Mouse (Mus musculus): ENCODE measurements around the gene Pus10.
"Not testable (repeated sequence)": the region's sequence is repeated elsewhere in the genome, so short reads cannot be mapped to it uniquely, and the experiment has no call there.

Pus10 gene

DNA sequence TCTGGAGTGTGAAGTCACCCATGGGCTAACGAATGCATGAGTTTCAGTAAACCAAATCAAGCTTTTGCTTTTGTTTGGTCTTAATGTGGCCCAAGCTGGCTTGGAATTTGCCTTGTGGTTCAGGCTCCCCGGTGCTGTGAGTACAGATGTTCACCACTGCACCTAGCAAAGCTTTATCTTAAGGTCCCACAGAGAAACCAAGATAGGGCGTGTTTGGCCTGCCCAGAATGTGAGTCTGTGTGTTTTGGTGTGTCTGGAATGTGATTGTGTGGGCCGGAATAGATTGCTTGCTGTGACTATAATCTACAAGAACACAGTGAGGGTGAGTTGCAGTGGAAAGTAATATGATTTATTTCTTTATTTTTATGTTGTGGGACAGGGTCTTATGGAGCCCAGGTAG is 64.6 kb downstream of the Pus10 start:
- ChIA-PET POLR2A (interaction anchor here in 1 of 4 experiments (0.7 to 2.2 kb wide), 3 partner anchors 9 to 64 kb away, joined by 3 to 5 read pairs (median 4); partner anchors contain the start of genes Pex13 and Pus10), CTCF (interaction anchor here in 1 of 4 experiments (1.1 kb wide), 1 partner anchor 93 kb away, joined by 4 read pairs; no protein-coding TSS in a partner anchor)

- ChIA-PET POLR2A (interaction anchor here in 2 of 4 experiments (0.5 to 2.0 kb wide), 6 partner anchors 8 to 339 kb away, joined by 3 to 7 read pairs (median 4); partner anchors contain the start of genes Pex13 (in 1 of the 2), Pus10 (in 1 of the 2) and Rel (in 1 of the 2)), CTCF (no interaction called here)
Observed at GRCm38 (mm10) chr11:23732840-23733239, 67.4 kb downstream of the Pus10 start.

DNA sequence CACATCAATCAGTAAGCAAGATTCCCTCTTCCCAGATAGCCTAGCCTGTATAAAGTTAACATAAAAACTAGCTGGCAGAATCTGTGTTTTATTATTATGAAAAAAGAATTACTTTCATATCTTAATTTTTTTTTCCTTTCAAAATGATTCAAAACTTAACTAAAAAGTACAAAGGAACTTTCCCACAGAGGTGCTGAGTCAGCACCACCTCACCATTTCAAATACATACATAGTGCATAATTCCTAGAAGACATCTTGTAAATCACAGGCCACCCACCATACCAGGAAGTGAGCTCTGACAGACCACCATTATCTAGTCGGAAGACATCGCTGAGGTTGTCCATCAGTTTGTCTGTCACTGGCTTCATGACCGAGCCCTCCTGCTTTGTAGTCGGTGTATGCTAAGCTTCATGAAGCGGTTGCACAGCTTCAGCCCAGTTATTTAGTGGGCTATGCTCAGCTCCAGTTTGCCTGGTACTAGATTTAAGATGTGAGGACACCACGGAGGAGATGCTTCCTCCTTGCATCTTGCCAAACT is 69.3 kb downstream of the Pus10 start:
- POLR2A ChIA-PET: no interaction called here
- CTCF ChIA-PET: no interaction called here

- ChIA-PET POLR2A (interaction anchor here in 1 of 4 experiments (0.9 kb wide), 1 partner anchor 13 kb away, joined by 4 read pairs; no protein-coding TSS in a partner anchor), CTCF (interaction anchor here in 1 of 4 experiments (0.7 kb wide), 1 partner anchor 20 kb away, joined by 3 read pairs; no protein-coding TSS in a partner anchor)
Observed at GRCm38 (mm10) chr11:23735820-23736470, 70.5 kb downstream of the Pus10 start.

DNA sequence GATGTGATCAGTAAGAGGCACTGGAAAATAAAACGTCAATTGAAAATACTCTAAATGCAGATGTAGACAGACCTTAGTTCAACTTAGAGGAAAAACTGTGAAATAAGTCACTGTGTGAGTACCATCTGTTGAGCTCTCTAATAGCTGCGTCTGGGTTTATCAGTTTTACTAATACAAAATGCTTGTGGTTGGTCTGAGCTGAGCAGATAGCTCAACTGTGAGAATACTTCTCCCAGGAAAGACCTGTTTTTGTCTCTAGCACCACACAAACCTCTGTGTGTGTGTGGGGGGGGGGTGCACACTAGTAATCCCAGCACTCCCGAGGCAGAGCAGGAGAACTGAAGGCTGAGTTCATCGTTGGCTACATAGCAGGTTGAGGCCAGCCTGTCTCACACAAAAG is 75.4 kb downstream of the Pus10 start:
- ChIA-PET POLR2A (interaction anchor here in 2 of 4 experiments (0.7 kb wide), 2 partner anchors 8 to 30 kb away, joined by 3 read pairs; no protein-coding TSS in a partner anchor), CTCF (interaction anchor here in 1 of 4 experiments (0.5 kb wide), 1 partner anchor 18 kb away, joined by 3 read pairs; no protein-coding TSS in a partner anchor)

DNA sequence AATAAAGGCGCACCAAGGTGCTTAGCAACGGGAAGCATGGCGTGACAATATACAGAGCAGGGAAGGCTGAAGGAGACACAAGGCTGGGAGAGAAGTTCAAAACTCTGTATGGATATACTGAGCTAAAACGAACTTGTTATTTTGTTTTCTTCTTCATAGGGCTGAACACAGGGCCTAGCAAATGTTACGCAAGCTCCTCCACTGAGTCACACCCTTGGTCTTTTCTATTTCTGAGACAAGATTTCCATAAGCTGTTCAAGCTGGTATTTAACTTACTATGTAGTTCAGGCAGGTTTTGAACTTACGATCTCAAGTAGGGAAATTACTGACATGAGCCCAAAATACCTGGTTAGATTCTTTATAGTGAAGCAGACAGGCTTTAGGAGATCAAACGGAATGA is 75.9 kb downstream of the Pus10 start:
- CTCF ChIA-PET: no interaction called here
- POLR2A ChIA-PET: no interaction called here

DNA sequence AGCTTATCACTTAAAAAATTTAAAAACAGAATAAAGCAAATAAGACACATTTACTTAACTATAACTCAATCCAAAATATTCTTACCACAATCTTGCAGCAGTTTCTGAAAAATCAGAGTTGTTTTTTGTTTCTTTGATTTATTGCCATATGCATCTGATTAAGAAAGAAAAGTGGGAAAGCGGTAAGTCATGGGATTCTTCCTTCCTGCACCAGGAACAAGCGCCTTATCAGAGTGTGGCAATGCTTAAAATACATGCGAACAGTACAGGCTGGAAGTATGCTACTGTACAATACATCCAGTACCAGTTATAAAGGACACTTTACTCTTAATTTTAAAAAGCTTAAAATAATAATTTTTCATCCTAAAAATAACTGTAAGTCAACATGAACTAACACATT is 78.9 kb downstream of the Pus10 start:
- POLR2A ChIA-PET: no interaction called here
- CTCF ChIA-PET: no interaction called here

GRCm38 (mm10) chr11:23746102-23746501 is 80.6 kb downstream of the Pus10 start:
- CTCF ChIA-PET: no interaction called here

GRCm38 (mm10) chr11:23753136-23753710 is 87.7 kb downstream of the Pus10 start:
- ChIA-PET CTCF (no interaction called here), POLR2A (interaction anchor here in 2 of 4 experiments (0.9 to 1.6 kb wide), 2 partner anchors 17 to 31 kb away, joined by 3 to 4 read pairs; no protein-coding TSS in a partner anchor)

More at GRCm38 (mm10) chr11:23746102-23746501, 80.6 kb downstream of the Pus10 start:
- POLR2A ChIA-PET: no interaction called here

DNA sequence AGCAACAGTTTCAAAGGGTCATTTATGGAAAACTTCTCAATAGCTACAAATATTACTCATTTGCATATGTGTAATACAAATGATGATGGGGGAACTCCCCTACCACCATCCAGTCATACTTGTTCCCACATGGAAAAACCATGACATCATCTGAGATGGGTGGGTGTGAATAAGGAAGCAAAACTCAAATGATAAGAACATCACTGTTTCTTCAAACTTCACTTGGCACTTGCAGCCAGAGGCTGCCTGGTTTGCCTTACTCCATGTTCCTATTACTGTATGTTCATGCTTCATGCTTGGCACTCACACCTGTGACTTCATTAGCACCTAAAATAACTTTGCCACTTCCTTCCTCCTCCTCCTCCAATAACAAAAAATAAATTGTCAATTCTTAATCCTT is 88.9 kb downstream of the Pus10 start:
- ChIA-PET CTCF (interaction anchor here in 1 of 4 experiments (0.5 kb wide), 1 partner anchor 180 kb away, joined by 3 read pairs; no protein-coding TSS in a partner anchor), POLR2A (interaction anchor here in 1 of 4 experiments (1.1 kb wide), 1 partner anchor 17 kb away, joined by 4 read pairs; no protein-coding TSS in a partner anchor)

DNA sequence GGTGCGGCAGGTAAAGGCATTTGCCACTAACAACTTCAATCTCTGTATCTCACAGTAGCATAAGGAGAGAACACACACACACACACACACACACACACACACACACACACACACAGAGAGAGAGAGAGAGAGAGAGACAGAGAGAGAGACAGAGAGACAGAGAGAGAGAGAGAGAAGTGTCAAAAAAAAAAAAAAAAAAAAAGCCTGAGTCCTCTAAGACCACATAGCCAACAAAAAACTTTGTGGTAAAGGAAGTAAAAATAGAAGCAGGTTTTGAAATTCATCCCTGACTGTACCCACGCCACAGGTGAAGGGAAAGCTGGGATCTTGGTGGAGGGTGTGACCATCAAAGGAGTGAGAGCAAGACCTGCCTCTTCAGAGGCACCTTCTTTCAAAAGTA is 92.7 kb downstream of the Pus10 start:
- CTCF ChIA-PET: interaction anchor here in 1 of 4 experiments (0.7 kb wide), 1 partner anchor 98 kb away, joined by 3 read pairs; no protein-coding TSS in a partner anchor
- POLR2A ChIA-PET: no interaction called here

DNA sequence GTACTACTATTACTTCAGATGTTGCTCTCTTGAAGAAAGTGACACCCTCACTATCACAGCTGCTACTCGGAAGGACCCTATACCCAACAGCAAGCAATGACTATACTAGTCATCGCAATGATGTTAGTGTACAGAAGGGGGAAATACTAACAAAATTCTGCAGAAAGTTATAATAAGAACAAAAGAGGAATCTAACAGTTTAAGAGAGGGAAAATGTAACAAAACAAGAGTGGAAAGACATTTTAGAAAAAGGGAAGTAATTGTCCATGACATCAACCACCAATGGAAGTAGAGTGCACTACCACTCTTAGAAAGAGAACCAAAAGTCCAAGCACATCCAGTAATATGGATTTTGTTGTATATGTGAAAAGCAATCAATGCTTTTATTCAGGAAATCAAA is 97.2 kb downstream of the Pus10 start:
- ChIA-PET CTCF (no interaction called here), POLR2A (no interaction called here)

DNA sequence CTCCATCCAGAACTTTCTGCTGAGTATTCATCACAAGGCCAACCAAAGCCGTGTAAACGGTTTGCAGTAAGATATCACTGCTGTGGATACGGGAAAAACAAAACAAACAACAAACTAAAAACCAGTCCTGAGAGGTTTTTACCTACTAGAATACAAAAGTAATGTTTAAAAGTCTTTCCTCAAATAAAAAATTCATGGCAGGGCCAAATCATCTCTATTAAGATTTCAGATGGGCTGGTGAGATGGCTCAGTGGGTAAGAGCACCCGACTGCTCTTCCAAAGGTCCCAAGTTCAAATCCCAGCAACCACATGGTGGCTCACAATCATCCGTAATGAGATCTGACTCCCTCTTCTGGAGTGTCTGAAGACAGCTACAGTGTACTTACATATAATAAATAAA is 101.9 kb downstream of the Pus10 start:
- CTCF ChIA-PET: not testable (repeated sequence)
- POLR2A ChIA-PET: interaction anchor here in 1 of 4 experiments (0.8 kb wide), 1 partner anchor 10 kb away, joined by 3 read pairs; no protein-coding TSS in a partner anchor

- CTCF ChIA-PET: no interaction called here
- POLR2A ChIA-PET: interaction anchor here in 1 of 4 experiments (0.8 kb wide), 1 partner anchor 9 kb away, joined by 3 read pairs; no protein-coding TSS in a partner anchor
Observed at GRCm38 (mm10) chr11:23767928-23768327, 102.5 kb downstream of the Pus10 start.

DNA sequence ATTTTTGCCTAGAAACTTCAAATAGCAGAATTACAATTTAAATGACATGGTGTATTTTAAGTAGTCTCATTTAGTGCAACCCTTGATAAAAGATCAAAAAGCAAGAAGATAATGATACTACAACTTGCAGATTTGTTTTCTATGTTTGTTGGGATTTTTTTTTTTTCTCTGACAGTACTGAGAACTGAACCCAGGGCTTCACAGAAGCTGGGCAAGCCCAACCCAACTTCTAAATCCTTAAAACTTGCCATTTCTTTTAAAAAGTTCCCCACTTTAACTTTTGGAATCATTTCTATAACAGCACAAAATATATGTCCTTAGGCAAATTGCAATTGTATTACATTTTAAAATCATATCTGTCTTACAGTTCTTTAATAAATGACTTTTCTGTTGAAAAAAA is 103.6 kb downstream of the Pus10 start:
- POLR2A ChIA-PET: interaction anchor here in 2 of 4 experiments (1.3 to 2.8 kb wide), 4 partner anchors 16 to 272 kb away, joined by 3 to 9 read pairs (median 6); partner anchors contain the start of gene Ahsa2 (in 1 of the 2)
- CTCF ChIA-PET: no interaction called here

DNA sequence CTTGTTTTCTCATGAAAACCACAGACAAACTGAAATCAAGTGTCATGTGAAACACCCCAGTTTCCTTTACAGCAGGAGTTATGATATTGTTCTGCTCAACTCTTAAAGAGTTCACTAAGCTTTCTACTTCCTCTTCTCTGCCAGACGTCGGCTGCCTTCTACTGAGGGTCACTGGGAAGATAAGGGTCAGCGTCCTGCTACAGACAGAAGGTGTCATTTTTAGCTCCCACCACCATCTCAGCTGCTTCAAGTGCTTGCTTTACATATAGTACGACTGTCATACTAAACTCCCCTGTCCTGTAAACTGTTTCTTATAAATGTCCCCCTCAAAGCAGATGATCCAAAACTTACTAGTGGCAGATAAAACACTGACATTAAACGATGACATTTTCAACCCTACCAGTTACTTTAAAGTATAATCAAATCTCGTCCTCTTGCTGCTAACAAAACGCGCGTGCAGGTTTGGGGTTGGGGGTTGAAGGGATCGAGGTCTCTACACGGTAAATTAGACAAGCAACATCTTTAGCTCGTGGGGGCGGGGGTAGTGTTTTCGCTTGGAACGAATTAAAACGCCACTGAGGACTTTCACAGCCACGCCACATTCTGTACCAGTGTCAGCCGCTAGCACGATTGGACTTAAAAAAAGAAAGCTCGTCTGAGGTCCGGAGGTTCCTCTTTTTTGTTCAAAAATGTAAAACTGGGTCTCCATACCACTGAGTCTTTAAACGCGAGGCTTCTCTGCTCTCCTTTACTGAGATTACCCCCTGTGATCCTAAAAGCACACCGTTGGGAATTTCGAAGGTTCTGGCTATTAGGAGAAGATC is 104.4 kb downstream of the Pus10 start:
- ChIA-PET POLR2A (interaction anchor here in 3 of 4 experiments (0.6 to 3.5 kb wide), 26 partner anchors 11 to 838 kb away, joined by 3 to 21 read pairs (median 4); partner anchors contain the start of genes Pex13 (in 3 of the 3), Pus10 (in 3 of the 3) and Ahsa2 (in 1 of the 3)), CTCF (interaction anchor here in 1 of 4 experiments (0.7 kb wide), 2 partner anchors 85 to 185 kb away, joined by 3 to 4 read pairs; no protein-coding TSS in a partner anchor)

- ChIA-PET CTCF (interaction anchor here in 1 of 4 experiments (0.7 kb wide), 2 partner anchors 85 to 184 kb away, joined by 3 to 4 read pairs; no protein-coding TSS in a partner anchor), POLR2A (interaction anchor here in 3 of 4 experiments (0.6 to 3.5 kb wide), 29 partner anchors 11 to 837 kb away, joined by 3 to 21 read pairs (median 4); partner anchors contain the start of genes Pex13 (in 3 of the 3), Pus10 (in 3 of the 3) and Ahsa2 (in 1 of the 3))
Observed at GRCm38 (mm10) chr11:23770510-23770759, 105.0 kb downstream of the Pus10 start.

DNA sequence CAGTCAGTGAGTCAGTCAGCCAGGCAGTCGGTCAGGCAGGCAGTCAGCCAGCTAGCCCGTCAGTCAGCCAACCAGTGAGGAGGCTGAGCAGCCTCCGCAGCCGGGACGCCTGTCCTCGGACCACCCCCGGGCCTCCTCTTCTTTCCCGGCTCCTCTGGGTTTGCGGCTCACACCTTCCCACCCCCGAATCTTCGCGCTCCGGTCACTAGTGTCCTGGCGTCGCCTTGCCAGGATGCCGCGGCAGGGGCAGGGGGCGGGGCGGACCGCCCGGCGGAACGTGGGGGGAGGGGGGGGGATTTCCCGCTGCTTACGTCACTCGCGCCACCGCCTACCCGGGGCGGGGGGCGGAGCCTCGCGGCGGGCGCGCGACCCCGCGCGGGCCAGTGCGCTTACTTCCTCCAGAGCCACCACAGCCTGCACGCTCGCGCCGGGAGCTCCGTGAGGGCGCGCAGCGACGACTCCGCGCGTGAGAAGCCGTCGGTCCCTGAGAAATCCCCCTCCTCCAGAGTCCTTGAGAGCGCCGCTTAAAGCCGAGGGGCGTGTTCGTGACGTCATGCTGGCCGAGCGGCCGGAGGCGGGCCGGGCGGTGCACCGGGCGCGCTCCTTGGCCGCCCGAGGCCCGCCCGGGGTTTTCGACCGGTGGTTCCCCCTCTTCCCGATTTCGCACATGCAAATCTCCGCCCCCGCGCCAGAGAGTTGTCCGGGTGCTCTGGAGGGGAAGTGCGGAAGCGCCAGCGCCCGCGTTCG is 105.5 kb downstream of the Pus10 start, which contains the start of gene Rel:
Gene Rel, minus strand, starts transcription at position 211 of the 747 bp plus-strand sequence.
- POLR2A ChIA-PET: interaction anchor here in 3 of 4 experiments (0.6 to 3.5 kb wide), 31 partner anchors 12 to 837 kb away, joined by 3 to 21 read pairs (median 4); partner anchors contain the start of genes Pex13 (in 3 of the 3), Pus10 (in 3 of the 3) and Ahsa2 (in 1 of the 3)

More for the DNA sequence above, 105.5 kb downstream of the Pus10 start, which contains the start of gene Rel:
- CTCF ChIA-PET: interaction anchor here in 1 of 4 experiments (0.7 kb wide), 2 partner anchors 84 to 184 kb away, joined by 3 to 4 read pairs; no protein-coding TSS in a partner anchor

All from embryonic stem cell, embryonic (primary cell).